Mouse (Mus musculus) lung, adult 18-20 months (tissue): ENCODE measurements around the gene Gm11168.
"Not testable (repeated sequence)": the region's sequence is repeated elsewhere in the genome, so short reads cannot be mapped to it uniquely, and the experiment has no call there.

Source experiments
- DNase-seq, 2 experiments: peaks; one replicate each; pipeline ENCODE4 v3.0.0; 2022; ENCODE audit warnings: mixed read lengths in 2 of 2

Gm11168 gene

DNA sequence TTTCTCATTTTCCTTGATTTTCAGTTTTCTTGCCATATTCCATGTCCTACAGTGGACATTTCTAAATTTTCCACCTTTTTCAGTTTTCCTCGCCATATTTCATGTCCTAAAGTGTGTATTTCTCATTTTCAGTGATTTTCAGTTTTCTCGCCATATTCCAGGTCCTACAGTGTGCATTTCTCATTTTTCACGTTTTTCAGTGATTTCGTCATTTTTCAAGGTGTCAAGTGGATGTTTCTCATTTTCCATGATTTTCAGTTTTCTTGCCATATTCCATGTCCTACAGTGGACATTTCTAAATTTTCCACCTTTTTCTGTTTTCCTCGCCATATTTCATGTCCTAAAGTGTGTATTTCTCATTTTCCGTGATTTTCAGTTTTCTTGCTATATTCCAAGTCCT is 22.5 kb downstream of the Gm11168 start:
- peak; percentile 36 to 46 for DNase-seq

GRCm38 (mm10) chr9:3026136-3026535 is 23.0 kb downstream of the Gm11168 start:
- DNase-seq, result not testable (repeated sequence)

GRCm38 (mm10) chr9:3026741-3027140 is 23.6 kb downstream of the Gm11168 start:
- not testable (repeated sequence) for DNase-seq

DNA sequence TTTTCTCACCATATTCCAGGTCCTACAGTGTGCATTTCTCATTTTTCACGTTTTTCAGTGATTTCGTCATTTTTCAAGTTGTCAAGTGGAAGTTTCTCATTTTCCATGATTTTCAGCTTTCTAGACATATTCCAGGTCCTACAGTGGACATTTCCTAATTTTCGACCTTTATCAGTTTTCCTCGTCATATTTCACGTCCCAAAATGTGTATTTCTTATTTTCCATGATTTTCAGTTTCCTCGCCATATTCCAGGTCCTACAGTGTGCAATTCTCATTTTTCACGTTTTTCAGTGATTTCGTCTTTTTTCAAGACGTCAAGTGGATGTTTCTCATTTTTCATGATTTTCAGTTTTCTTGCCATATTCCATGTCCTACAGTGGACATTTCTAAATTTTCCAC is 24.1 kb downstream of the Gm11168 start:
- DNase-seq, result not testable (repeated sequence)

DNA sequence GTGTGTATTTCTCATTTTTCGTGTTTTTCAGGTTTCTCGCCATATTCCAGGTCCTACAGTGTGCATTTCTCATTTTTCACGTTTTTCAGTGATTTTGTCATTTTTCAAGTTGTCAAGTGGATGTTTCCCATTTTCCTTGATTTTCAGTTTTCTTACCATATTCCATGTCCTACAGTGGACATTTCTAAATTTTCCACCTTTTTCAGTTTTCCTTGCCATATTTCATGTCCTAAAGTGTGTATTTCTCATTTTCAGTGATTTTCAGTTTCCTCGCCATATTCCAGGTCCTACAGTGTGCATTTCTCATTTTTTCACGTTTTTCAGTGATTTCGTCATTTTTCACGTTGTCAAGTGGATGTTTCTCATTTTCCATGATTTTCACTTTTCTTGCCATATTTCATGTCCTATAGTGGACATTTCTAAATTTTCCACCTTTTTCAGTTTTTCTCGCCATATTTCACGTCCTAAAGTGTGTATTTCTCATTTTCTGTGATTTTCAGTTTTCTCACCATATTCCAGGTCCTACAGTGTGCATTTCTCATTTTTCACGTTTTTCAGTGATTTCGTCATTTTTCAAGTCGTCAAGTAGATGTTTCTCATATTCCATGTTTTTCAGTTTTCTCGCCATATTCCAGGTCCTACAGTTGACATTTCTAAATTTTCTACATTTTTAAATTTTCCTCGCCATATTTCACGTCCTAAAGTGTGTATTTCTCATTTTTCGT is 26.3 kb downstream of the Gm11168 start:
- DNase-seq, result peak in 1 of 2 experiments; percentile 5

DNA sequence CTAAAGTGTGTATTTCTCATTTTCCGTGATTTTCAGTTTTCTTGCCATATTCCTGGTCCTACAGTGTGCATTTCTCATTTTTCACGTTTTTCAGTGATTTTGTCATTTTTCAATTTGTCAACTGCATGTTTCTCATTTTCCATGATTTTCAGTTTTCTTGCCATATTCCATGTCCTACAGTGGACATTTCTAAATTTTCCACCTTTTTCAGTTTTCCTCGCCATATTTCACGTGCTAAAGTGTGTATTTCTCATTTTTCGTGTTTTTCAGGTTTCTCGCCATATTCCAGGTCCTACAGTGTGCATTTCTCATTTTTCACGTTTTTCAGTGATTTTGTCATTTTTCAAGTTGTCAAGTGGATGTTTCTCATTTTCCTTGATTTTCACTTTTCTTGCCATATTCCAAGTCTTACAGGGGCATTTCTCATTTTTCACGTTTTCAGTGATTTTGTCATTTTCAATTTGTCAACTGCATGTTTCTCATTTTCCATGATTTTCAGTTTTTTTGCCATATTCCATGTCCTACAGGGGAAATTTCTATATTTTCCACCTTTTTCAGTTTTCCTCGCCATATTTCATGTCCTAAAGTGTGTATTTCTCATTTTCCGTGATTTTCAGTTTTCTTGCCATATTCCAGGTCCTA is 27.7 kb downstream of the Gm11168 start:
- not testable (repeated sequence) for DNase-seq

GRCm38 (mm10) chr9:3034299-3034698 is 31.2 kb downstream of the Gm11168 start, which contains the start of gene Gm17535:
Gm17535 (plus strand) TSS chr9:3034599.
- DNase-seq, result not testable (repeated sequence)

DNA sequence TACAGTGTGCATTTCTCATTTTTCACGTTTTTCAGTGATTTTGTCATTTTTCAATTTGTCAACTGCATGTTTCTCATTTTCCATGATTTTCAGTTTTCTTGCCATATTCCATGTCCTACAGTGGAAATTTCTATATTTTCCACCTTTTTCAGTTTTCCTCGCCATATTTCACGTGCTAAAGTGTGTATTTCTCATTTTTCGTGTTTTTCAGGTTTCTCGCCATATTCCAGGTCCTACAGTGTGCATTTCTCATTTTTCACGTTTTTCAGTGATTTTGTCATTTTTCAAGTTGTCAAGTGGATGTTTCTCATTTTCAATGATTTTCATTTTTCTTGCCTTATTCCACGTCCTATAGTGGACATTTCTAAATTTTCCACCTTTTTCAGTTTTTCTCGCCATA is 33.4 kb downstream of the Gm11168 start, which contains the start of gene Gm10715:
Gm10715 (plus strand) TSS at position 301 of the 400 bp plus-strand sequence.
- not testable (repeated sequence) for DNase-seq

DNA sequence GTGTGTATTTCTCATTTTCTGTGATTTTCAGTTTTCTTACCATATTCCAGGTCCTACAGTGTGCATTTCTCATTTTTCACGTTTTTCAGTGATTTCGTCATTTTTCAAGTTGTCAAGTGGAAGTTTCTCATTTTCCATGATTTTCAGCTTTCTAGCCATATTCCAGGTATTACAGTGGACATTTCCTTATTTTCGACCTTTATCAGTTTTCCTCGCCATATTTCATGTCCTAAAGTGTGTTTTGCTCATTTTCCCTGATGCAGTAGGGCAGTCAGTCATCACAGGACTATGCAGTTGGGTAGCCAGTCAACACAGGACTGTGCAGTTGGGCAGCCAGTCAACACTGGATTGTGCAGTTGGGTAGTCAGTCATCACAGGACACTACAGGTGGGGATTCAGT is 35.0 kb downstream of the Gm11168 start:
- DNase-seq, result not testable (repeated sequence)
